Mouse (Mus musculus): ENCODE results near the gene Heatr1.

GRCm38 (mm10) chr13:12439586-12439985, 44.8 kb downstream of the Heatr1 start:
- TF ChIP-seq CTCF (IDR thresholded peaks at IDR 0.05; ENCODE audit: low read depth) (no peak), EP300 (IDR thresholded peaks at IDR 0.05; ENCODE audit: low read depth) (no peak)
